Mouse (Mus musculus) retina, embryonic 14.5 days (tissue): ENCODE measurements around the gene Ddx51.

Source experiments
- DNase-seq: peaks from one replicate; pipeline ENCODE4 v3.0.0-alpha.2; 2015; ENCODE audit warnings: low spot score

Gene Ddx51

DNA sequence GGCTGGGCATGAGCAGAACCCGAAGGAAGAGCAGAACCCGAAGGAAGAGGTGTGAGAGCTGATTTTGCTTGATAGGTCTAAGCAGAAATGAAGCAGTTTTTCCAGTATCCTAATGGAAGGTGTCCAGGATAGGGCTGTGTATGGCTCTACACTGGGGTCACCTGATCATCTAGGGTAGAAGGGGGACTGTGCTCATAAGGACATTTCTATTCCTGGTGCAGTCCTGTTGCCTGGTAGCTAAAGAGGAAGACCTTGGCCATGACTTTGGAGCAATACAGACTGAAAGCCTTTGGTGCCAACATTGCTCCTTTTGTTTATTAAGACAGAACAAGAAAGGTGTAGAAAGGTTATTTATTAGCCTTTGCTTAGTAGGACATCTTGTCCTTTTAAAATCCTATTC lies 10.8 kb downstream of the Ddx51 start:
- no peak for DNase-seq

DNA sequence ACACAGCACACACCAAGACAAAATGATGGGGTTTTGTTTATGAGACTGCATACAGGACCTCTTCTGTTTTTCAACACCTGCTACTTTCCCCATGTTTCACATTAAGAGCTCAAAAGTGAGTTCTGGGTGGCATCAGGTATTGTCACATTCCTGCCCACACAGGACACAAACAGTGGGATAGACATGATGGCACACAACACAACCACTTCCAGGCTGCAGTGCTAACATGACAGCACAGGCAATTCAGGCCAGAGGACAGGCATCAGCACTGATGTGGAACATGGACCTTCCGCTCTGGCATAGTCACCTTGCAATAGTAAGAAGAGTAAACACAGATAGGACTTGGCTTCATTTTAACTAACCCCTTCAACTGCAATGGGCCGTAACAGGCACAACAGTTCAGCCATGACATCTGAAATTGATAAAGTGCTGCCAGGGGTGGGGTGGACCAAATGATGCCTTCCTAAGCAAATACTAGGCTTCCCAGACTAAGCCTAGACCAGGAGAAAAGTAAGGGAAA lies 11.6 kb downstream of the Ddx51 start:
- DNase-seq: no peak

DNA sequence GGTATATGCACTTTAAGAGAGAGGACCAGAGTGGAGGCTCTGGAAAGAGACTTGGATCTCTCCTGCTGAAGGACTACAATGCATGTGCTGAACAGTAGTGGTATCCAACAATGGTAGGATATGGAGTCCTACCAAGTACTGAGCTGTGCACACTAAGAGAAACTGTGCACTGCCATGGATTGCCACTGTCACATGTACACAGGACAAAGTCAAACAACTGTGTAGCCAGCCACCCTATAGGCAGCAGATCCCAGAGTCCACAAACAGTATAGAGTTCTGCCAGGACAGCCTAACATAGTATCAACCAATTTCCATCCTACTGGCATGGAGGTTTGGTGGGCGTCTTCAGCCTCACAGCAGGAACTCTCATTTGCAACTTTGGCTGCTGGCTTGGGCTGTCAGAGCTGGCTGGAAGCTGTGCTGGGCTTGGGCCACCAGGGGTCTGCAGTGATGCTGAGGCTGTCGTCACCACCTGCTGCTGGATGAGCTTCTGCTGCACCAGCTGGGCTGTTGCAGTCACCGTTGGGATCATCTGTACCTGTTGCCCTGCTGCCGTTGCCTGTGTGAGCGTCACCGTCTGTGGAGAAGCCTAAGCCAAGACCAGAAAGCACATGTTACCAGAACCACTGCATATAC lies 12.4 kb downstream of the Ddx51 start:
- DNase-seq: peak; percentile 13

DNA sequence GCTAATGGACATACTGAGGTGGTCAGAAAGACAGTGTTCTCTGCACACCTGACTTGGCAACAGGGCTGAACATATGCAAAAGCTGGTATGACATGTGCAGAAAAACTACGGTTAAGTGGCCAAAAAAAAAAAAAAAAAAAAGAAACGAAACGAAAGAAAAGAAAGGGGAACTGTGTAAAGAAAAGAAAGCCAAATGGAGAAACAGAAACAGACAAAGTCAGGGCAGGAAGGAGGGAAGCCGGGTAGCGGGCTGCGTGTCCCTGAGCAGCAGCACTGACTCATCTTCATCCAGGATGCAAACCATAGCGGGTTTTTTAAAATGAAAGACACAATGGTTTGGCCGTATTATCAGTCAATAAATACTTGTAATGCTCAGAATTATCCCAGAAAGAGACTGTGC lies 28.8 kb downstream of the Ddx51 start:
- no peak for DNase-seq

DNA sequence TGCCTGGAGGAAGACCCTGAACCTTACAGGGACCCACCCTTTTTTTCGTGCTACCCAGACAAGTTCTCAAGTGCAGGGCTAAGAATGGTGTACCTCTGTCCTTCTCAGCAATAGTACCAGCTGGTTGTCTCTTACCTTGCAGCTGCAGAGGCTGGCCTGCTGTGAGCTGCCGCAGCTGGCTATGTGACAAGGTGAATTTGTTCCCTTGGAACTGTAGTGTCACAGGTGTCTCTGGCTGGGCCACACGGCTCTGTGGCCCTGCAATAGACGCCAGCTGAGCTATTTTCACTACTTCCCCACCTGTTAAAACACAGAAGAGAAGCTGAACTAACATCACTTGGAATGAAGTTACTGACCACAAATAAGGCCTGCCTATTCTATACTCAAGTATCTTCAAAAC lies 45.4 kb downstream of the Ddx51 start:
- DNase-seq: no peak

DNA sequence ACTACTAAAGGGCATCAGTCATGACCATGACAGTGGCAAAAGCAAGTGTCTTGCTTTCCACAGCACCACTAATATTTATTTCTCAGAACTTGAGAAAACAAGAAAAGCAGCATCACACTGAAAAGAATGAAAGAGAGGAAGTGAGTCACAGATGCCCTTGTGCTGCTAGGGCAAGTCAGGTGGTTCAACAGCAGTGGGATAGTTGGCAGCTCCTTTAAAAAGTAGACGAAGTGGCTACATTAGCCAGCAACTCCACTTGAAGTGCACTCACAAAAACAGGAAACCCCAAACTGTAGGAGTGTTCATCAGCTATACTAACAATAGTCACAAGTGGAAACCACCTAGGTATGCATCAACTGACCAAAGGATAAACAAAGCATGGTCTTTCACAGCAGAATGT lies 50.8 kb downstream of the Ddx51 start:
- DNase-seq: no peak

DNA sequence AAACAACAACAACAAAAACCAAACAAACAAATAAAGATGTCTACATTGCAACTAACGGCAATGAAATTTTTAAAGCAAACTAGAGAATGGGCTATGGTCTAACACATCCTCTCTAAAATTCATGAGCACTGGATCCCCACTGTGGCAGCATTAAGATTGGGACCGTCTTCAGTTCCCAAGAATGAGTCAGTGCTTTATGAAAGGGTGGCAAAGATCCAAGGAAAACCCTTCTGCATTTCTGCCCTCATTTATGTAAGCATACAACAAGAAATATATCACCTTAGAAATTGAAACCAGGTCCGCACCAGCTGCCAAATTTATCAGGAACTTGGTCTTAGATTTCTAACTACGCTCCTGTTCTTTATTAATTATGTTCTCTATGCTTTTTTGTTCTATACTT lies 56.0 kb downstream of the Ddx51 start:
- DNase-seq: no peak
